Mouse (Mus musculus): ENCODE results near the gene Arhgap6. TPM values are rescaled to one million over a fixed set of nuclear protein-coding genes. Genes with fewer than 3 reads are reported as not detected.
A peak's percentile ranks its signal among the peaks of the same experiment; 100 is the strongest.

Arhgap6 gene
- polyA plus RNA-seq (2014; fragmentation: Nextera tagmentation; extraction: Ambion mirVana) = 2.7 and 5.0 TPM in 2 replicates

- peak within 1 kb of the TSS; percentile 76 for H3K4me2 ChIP-seq (ENCODE audit: low read depth, low read length)
- 0 out of 2 replicates have a peak within 1 kb of the TSS, but pooled peaks have one; percentile 21 for H3K9ac ChIP-seq (replicated peaks; ENCODE audit: low read depth, low read length)
- peak within 1 kb of the TSS; percentile 34 for H3K4me3 ChIP-seq (ENCODE audit: low read depth, low read length)
- 17% methylated on average over 44 of the region's 48 CpGs for WGBS
- no peaks in the 10 kb centered on the region for H3K36me3 ChIP-seq (ENCODE audit: control insufficient read depth, insufficient read depth, low read length)
- peak; percentile 61; the same call in 1 of the 2 replicates for ATAC-seq (ENCODE audit: low read depth)
- no peaks in the 10 kb centered on the region for H3K4me1 ChIP-seq (ENCODE audit: control insufficient read depth, insufficient read depth, low read length)
- peaks cover 9% of the 10 kb centered on the region for H3K27me3 ChIP-seq (ENCODE audit: control insufficient read depth, insufficient read depth, low read length)
- no peaks in the 10 kb centered on the region for H3K9me3 ChIP-seq (ENCODE audit: control insufficient read depth, low read length)
- no peak within 1 kb of the TSS for H3K27ac ChIP-seq (ENCODE audit: low read depth, low read length)
Observed at GRCm38 (mm10) chrX:168794974-168795858, at the start of gene Arhgap6. Arhgap6 (plus strand) TSS chrX:168795099.

- WGBS = 62% methylated on average over 2 of the region's 2 CpGs
- Histone ChIP-seq H3K9ac (replicated peaks; ENCODE audit: low read depth, low read length) (no peak overlapping the region), H3K9me3 (ENCODE audit: control insufficient read depth, low read length) (no peaks in the 10 kb centered on the region), H3K4me3 (ENCODE audit: low read depth, low read length) (no peak overlapping the region), H3K27me3 (ENCODE audit: control insufficient read depth, insufficient read depth, low read length) (no peaks in the 10 kb centered on the region), H3K4me1 (ENCODE audit: control insufficient read depth, insufficient read depth, low read length) (no peaks in the 10 kb centered on the region), H3K27ac (ENCODE audit: low read depth, low read length) (no peak overlapping the region), H3K4me2 (ENCODE audit: low read depth, low read length) (no peak overlapping the region), H3K36me3 (ENCODE audit: control insufficient read depth, insufficient read depth, low read length) (no peaks in the 10 kb centered on the region)
- no peak for ATAC-seq (ENCODE audit: low read depth)
Observed at GRCm38 (mm10) chrX:168747011-168747410, 47.9 kb upstream of the Arhgap6 start.

- H3K9me3 ChIP-seq (ENCODE audit: control insufficient read depth, low read length) = no peaks in the 10 kb centered on the region
- no peaks in the 10 kb centered on the region for H3K4me1 ChIP-seq (ENCODE audit: control insufficient read depth, insufficient read depth, low read length)
- H3K27me3 ChIP-seq (ENCODE audit: control insufficient read depth, insufficient read depth, low read length) = peaks cover 9% of the 10 kb centered on the region
- WGBS = 18% methylated on average over 55 of the region's 55 CpGs
- peak; percentile 73 for ATAC-seq (ENCODE audit: low read depth)
- peak overlapping the region; percentile 21; the same call in 1 of the 2 replicates for H3K9ac ChIP-seq (replicated peaks; ENCODE audit: low read depth, low read length)
- peak overlapping the region; percentile 76 for H3K4me2 ChIP-seq (ENCODE audit: low read depth, low read length)
- H3K36me3 ChIP-seq (ENCODE audit: control insufficient read depth, insufficient read depth, low read length) = no peaks in the 10 kb centered on the region
- H3K27ac ChIP-seq (ENCODE audit: low read depth, low read length) = no peak overlapping the region
- peak overlapping the region; percentile 34 for H3K4me3 ChIP-seq (ENCODE audit: low read depth, low read length)
Observed at GRCm38 (mm10) chrX:168795859-168796848, 1.3 kb downstream of the Arhgap6 start.

- no peaks in the 10 kb centered on the region for H3K4me1 ChIP-seq (ENCODE audit: control insufficient read depth, insufficient read depth, low read length)
- no peaks in the 10 kb centered on the region for H3K36me3 ChIP-seq (ENCODE audit: control insufficient read depth, insufficient read depth, low read length)
- no peak overlapping the region for H3K27ac ChIP-seq (ENCODE audit: low read depth, low read length)
- H3K4me2 ChIP-seq (ENCODE audit: low read depth, low read length) = no peak overlapping the region
- no peaks in the 10 kb centered on the region for H3K27me3 ChIP-seq (ENCODE audit: control insufficient read depth, insufficient read depth, low read length)
- ATAC-seq (ENCODE audit: low read depth) = no peak
- H3K9ac ChIP-seq (replicated peaks; ENCODE audit: low read depth, low read length) = no peak overlapping the region
- no peak overlapping the region for H3K4me3 ChIP-seq (ENCODE audit: low read depth, low read length)
- no peaks in the 10 kb centered on the region for H3K9me3 ChIP-seq (ENCODE audit: control insufficient read depth, low read length)
- 98% methylated on average over 2 of the region's 2 CpGs for WGBS
Observed at GRCm38 (mm10) chrX:168804677-168805076, 9.8 kb downstream of the Arhgap6 start.

GRCm38 (mm10) chrX:168810513-168811265 lies 15.8 kb downstream of the Arhgap6 start:
- H3K9ac ChIP-seq (replicated peaks; ENCODE audit: low read depth, low read length) = no peak overlapping the region
- H3K4me1 ChIP-seq (ENCODE audit: control insufficient read depth, insufficient read depth, low read length) = no peaks in the 10 kb centered on the region
- WGBS = 74% methylated on average over 3 of the region's 3 CpGs
- H3K9me3 ChIP-seq (ENCODE audit: control insufficient read depth, low read length) = no peaks in the 10 kb centered on the region
- no peak overlapping the region for H3K4me3 ChIP-seq (ENCODE audit: low read depth, low read length)
- no peaks in the 10 kb centered on the region for H3K27me3 ChIP-seq (ENCODE audit: control insufficient read depth, insufficient read depth, low read length)
- ATAC-seq (ENCODE audit: low read depth) = no peak
- H3K4me2 ChIP-seq (ENCODE audit: low read depth, low read length) = no peak overlapping the region
- H3K27ac ChIP-seq (ENCODE audit: low read depth, low read length) = no peak overlapping the region
- H3K36me3 ChIP-seq (ENCODE audit: control insufficient read depth, insufficient read depth, low read length) = no peaks in the 10 kb centered on the region

GRCm38 (mm10) chrX:168818858-168819257 lies 24.0 kb downstream of the Arhgap6 start:
- Histone ChIP-seq H3K4me1 (ENCODE audit: control insufficient read depth, insufficient read depth, low read length) (no peaks in the 10 kb centered on the region), H3K4me2 (ENCODE audit: low read depth, low read length) (no peak overlapping the region), H3K27ac (ENCODE audit: low read depth, low read length) (no peak overlapping the region), H3K9ac (replicated peaks; ENCODE audit: low read depth, low read length) (no peak overlapping the region), H3K9me3 (ENCODE audit: control insufficient read depth, low read length) (no peaks in the 10 kb centered on the region), H3K36me3 (ENCODE audit: control insufficient read depth, insufficient read depth, low read length) (no peaks in the 10 kb centered on the region), H3K27me3 (ENCODE audit: control insufficient read depth, insufficient read depth, low read length) (no peaks in the 10 kb centered on the region), H3K4me3 (ENCODE audit: low read depth, low read length) (no peak overlapping the region)
- 72% methylated on average over 3 of the region's 3 CpGs for WGBS
- ATAC-seq (ENCODE audit: low read depth) = no peak

- ATAC-seq (ENCODE audit: low read depth) = no peak
Observed at GRCm38 (mm10) chrX:168824166-168824565, 29.3 kb downstream of the Arhgap6 start.

GRCm38 (mm10) chrX:168832343-168832742 lies 37.4 kb downstream of the Arhgap6 start:
- Histone ChIP-seq H3K36me3 (ENCODE audit: control insufficient read depth, insufficient read depth, low read length) (no peaks in the 10 kb centered on the region), H3K27ac (ENCODE audit: low read depth, low read length) (no peak overlapping the region), H3K27me3 (ENCODE audit: control insufficient read depth, insufficient read depth, low read length) (no peaks in the 10 kb centered on the region), H3K4me3 (ENCODE audit: low read depth, low read length) (no peak overlapping the region), H3K9ac (replicated peaks; ENCODE audit: low read depth, low read length) (no peak overlapping the region), H3K9me3 (ENCODE audit: control insufficient read depth, low read length) (no peaks in the 10 kb centered on the region), H3K4me2 (ENCODE audit: low read depth, low read length) (no peak overlapping the region), H3K4me1 (ENCODE audit: control insufficient read depth, insufficient read depth, low read length) (no peaks in the 10 kb centered on the region)
- no peak for ATAC-seq (ENCODE audit: low read depth)
- WGBS = 89% methylated on average over 5 of the region's 5 CpGs

More at GRCm38 (mm10) chrX:168824166-168824565, 29.3 kb downstream of the Arhgap6 start:
- Histone ChIP-seq H3K4me3 (ENCODE audit: low read depth, low read length) (no peak overlapping the region), H3K4me1 (ENCODE audit: control insufficient read depth, insufficient read depth, low read length) (no peaks in the 10 kb centered on the region), H3K27me3 (ENCODE audit: control insufficient read depth, insufficient read depth, low read length) (no peaks in the 10 kb centered on the region), H3K4me2 (ENCODE audit: low read depth, low read length) (no peak overlapping the region), H3K27ac (ENCODE audit: low read depth, low read length) (no peak overlapping the region), H3K9ac (replicated peaks; ENCODE audit: low read depth, low read length) (no peak overlapping the region), H3K9me3 (ENCODE audit: control insufficient read depth, low read length) (no peaks in the 10 kb centered on the region), H3K36me3 (ENCODE audit: control insufficient read depth, insufficient read depth, low read length) (no peaks in the 10 kb centered on the region)
- WGBS = 90% methylated on average over 2 of the region's 2 CpGs
